Mouse (Mus musculus): ENCODE data around the gene Klhdc4. TPM values are rescaled to one million over a fixed set of nuclear protein-coding genes. Genes with fewer than 3 reads are reported as not detected.

Klhdc4 gene
- 31.9 and 34.4 TPM in 2 replicates for polyA plus RNA-seq (2015; fragmentation: Nextera tagmentation; extraction: Ambion mirVana)

GRCm38 (mm10) chr8:121829048-121829776 is at the start of gene Klhdc4:
Gene Klhdc4, minus strand, starts transcription at chr8:121829569.
- Histone ChIP-seq H3K27ac (replicated peaks) (peak within 1 kb of the TSS; percentile 44; the same call in 1 of the 2 replicates), H3K9me3 (replicated peaks) (no peaks in the 10 kb centered on the region), H3K4me1 (peaks cover 20% of the 10 kb centered on the region), H3K27me3 (no peaks in the 10 kb centered on the region), H3K9ac (peak within 1 kb of the TSS; percentile 81), H3K4me3 (replicated peaks) (peak within 1 kb of the TSS; percentile 85), H3K4me2 (replicated peaks) (peak within 1 kb of the TSS; percentile 92), H3K36me3 (no peaks in the 10 kb centered on the region)
- peak; percentile 95 for ATAC-seq (ENCODE audit: insufficient number of reproducible peaks, low FRiP score, low TSS enrichment, low read depth)
- under 1% methylated on average over 68 of the region's 68 CpGs for WGBS

- no peak for ATAC-seq (ENCODE audit: insufficient number of reproducible peaks, low FRiP score, low TSS enrichment, low read depth)
Observed at GRCm38 (mm10) chr8:121877828-121878480, 48.6 kb upstream of the Klhdc4 start.

GRCm38 (mm10) chr8:121877212-121877611 is 47.8 kb upstream of the Klhdc4 start:
- Histone ChIP-seq H3K9ac (no peak overlapping the region), H3K4me3 (replicated peaks) (no peak overlapping the region), H3K27me3 (no peaks in the 10 kb centered on the region), H3K4me1 (peaks cover 33% of the 10 kb centered on the region), H3K9me3 (replicated peaks) (no peaks in the 10 kb centered on the region), H3K4me2 (replicated peaks) (no peak overlapping the region), H3K36me3 (0 out of 2 replicates have a peak, but pooled peaks cover 6% of the 10 kb centered on the region), H3K27ac (replicated peaks) (no peak overlapping the region)
- ATAC-seq (ENCODE audit: insufficient number of reproducible peaks, low FRiP score, low TSS enrichment, low read depth), result no peak
- 55% methylated on average over 5 of the region's 5 CpGs for WGBS

More at GRCm38 (mm10) chr8:121877828-121878480, 48.6 kb upstream of the Klhdc4 start:
- WGBS, result 85% methylated on average over 7 of the region's 7 CpGs
- no peaks in the 10 kb centered on the region for H3K27me3 ChIP-seq
- no peaks in the 10 kb centered on the region for H3K9me3 ChIP-seq (replicated peaks)
- no peak overlapping the region for H3K9ac ChIP-seq
- peaks cover 6% of the 10 kb centered on the region; the same call in 1 of the 2 replicates for H3K36me3 ChIP-seq
- no peak overlapping the region for H3K4me3 ChIP-seq (replicated peaks)
- peaks cover 26% of the 10 kb centered on the region for H3K4me1 ChIP-seq
- no peak overlapping the region for H3K27ac ChIP-seq (replicated peaks)
- H3K4me2 ChIP-seq (replicated peaks), result no peak overlapping the region

GRCm38 (mm10) chr8:121875517-121875916 is 46.1 kb upstream of the Klhdc4 start:
- H3K9ac ChIP-seq, result no peak overlapping the region
- no peaks in the 10 kb centered on the region for H3K36me3 ChIP-seq
- peak overlapping the region; percentile 63; the same call in 1 of the 2 replicates for H3K27ac ChIP-seq (replicated peaks)
- H3K4me3 ChIP-seq (replicated peaks), result no peak overlapping the region
- H3K4me1 ChIP-seq, result peaks cover 37% of the 10 kb centered on the region
- H3K27me3 ChIP-seq, result no peaks in the 10 kb centered on the region
- no peaks in the 10 kb centered on the region for H3K9me3 ChIP-seq (replicated peaks)
- WGBS, result 78% methylated on average over 9 of the region's 9 CpGs
- H3K4me2 ChIP-seq (replicated peaks), result no peak overlapping the region
- no peak for ATAC-seq (ENCODE audit: insufficient number of reproducible peaks, low FRiP score, low TSS enrichment, low read depth)

GRCm38 (mm10) chr8:121875045-121875444 is 45.7 kb upstream of the Klhdc4 start:
- Histone ChIP-seq H3K4me1 (peaks cover 36% of the 10 kb centered on the region), H3K36me3 (no peaks in the 10 kb centered on the region), H3K27ac (replicated peaks) (peak overlapping the region; percentile 63), H3K9ac (no peak overlapping the region), H3K9me3 (replicated peaks) (no peaks in the 10 kb centered on the region), H3K27me3 (no peaks in the 10 kb centered on the region), H3K4me2 (replicated peaks) (no peak overlapping the region), H3K4me3 (replicated peaks) (no peak overlapping the region)
- WGBS, result 40% methylated on average over 3 of the region's 3 CpGs
- no peak for ATAC-seq (ENCODE audit: insufficient number of reproducible peaks, low FRiP score, low TSS enrichment, low read depth)

GRCm38 (mm10) chr8:121874031-121874430 is 44.7 kb upstream of the Klhdc4 start:
- peak; percentile 25; the same call in 1 of the 2 replicates for ATAC-seq (ENCODE audit: insufficient number of reproducible peaks, low FRiP score, low TSS enrichment, low read depth)
- no peak overlapping the region for H3K9ac ChIP-seq
- H3K9me3 ChIP-seq (replicated peaks), result no peaks in the 10 kb centered on the region
- no peaks in the 10 kb centered on the region for H3K36me3 ChIP-seq
- peak overlapping the region; percentile 63; the same call in 1 of the 2 replicates for H3K27ac ChIP-seq (replicated peaks)
- no peak overlapping the region for H3K4me2 ChIP-seq (replicated peaks)
- peaks cover 36% of the 10 kb centered on the region for H3K4me1 ChIP-seq
- 42% methylated on average over 9 of the region's 9 CpGs for WGBS
- H3K4me3 ChIP-seq (replicated peaks), result no peak overlapping the region
- no peaks in the 10 kb centered on the region for H3K27me3 ChIP-seq

GRCm38 (mm10) chr8:121871833-121872440 is 42.6 kb upstream of the Klhdc4 start:
- peak; percentile 35; the same call in 1 of the 2 replicates for ATAC-seq (ENCODE audit: insufficient number of reproducible peaks, low FRiP score, low TSS enrichment, low read depth)
- Histone ChIP-seq H3K4me3 (replicated peaks) (no peak overlapping the region), H3K4me1 (peaks cover 36% of the 10 kb centered on the region), H3K9me3 (replicated peaks) (no peaks in the 10 kb centered on the region), H3K9ac (no peak overlapping the region), H3K27me3 (no peaks in the 10 kb centered on the region), H3K4me2 (replicated peaks) (peak overlapping the region; percentile 17; the same call in 1 of the 2 replicates), H3K36me3 (no peaks in the 10 kb centered on the region), H3K27ac (replicated peaks) (peak overlapping the region; percentile 71)
- 14% methylated on average over 10 of the region's 10 CpGs for WGBS

- H3K4me2 ChIP-seq (replicated peaks), result no peak overlapping the region
- WGBS, result 87% methylated on average over 2 of the region's 2 CpGs
- no peak overlapping the region for H3K9ac ChIP-seq
- ATAC-seq (ENCODE audit: insufficient number of reproducible peaks, low FRiP score, low TSS enrichment, low read depth), result no peak
- H3K4me3 ChIP-seq (replicated peaks), result no peak overlapping the region
- no peaks in the 10 kb centered on the region for H3K36me3 ChIP-seq
- no peak overlapping the region for H3K27ac ChIP-seq (replicated peaks)
- no peaks in the 10 kb centered on the region for H3K9me3 ChIP-seq (replicated peaks)
- no peaks in the 10 kb centered on the region for H3K27me3 ChIP-seq
- H3K4me1 ChIP-seq, result peaks cover 30% of the 10 kb centered on the region
Observed at GRCm38 (mm10) chr8:121870190-121870589, 40.8 kb upstream of the Klhdc4 start.

GRCm38 (mm10) chr8:121868896-121869295 is 39.5 kb upstream of the Klhdc4 start:
- Histone ChIP-seq H3K9me3 (replicated peaks) (no peaks in the 10 kb centered on the region), H3K9ac (no peak overlapping the region), H3K27me3 (no peaks in the 10 kb centered on the region), H3K4me3 (replicated peaks) (no peak overlapping the region), H3K36me3 (no peaks in the 10 kb centered on the region), H3K4me2 (replicated peaks) (no peak overlapping the region), H3K4me1 (peaks cover 17% of the 10 kb centered on the region), H3K27ac (replicated peaks) (no peak overlapping the region)
- no peak for ATAC-seq (ENCODE audit: insufficient number of reproducible peaks, low FRiP score, low TSS enrichment, low read depth)
- 83% methylated on average over 7 of the region's 7 CpGs for WGBS

- WGBS, result 84% methylated on average over 5 of the region's 5 CpGs
- ATAC-seq (ENCODE audit: insufficient number of reproducible peaks, low FRiP score, low TSS enrichment, low read depth), result no peak
- H3K4me2 ChIP-seq (replicated peaks), result no peak overlapping the region
- no peaks in the 10 kb centered on the region for H3K36me3 ChIP-seq
- H3K27ac ChIP-seq (replicated peaks), result no peak overlapping the region
- H3K4me3 ChIP-seq (replicated peaks), result no peak overlapping the region
- H3K4me1 ChIP-seq, result peaks cover 15% of the 10 kb centered on the region
- no peaks in the 10 kb centered on the region for H3K27me3 ChIP-seq
- H3K9ac ChIP-seq, result no peak overlapping the region
- H3K9me3 ChIP-seq (replicated peaks), result no peaks in the 10 kb centered on the region
Observed at GRCm38 (mm10) chr8:121868196-121868595, 38.8 kb upstream of the Klhdc4 start.

GRCm38 (mm10) chr8:121865356-121865755 is 36.0 kb upstream of the Klhdc4 start:
- Histone ChIP-seq H3K36me3 (no peaks in the 10 kb centered on the region), H3K27me3 (no peaks in the 10 kb centered on the region), H3K4me3 (replicated peaks) (no peak overlapping the region), H3K9ac (no peak overlapping the region), H3K4me2 (replicated peaks) (no peak overlapping the region), H3K9me3 (replicated peaks) (no peaks in the 10 kb centered on the region), H3K27ac (replicated peaks) (no peak overlapping the region), H3K4me1 (peaks cover 7% of the 10 kb centered on the region; the same call in 1 of the 2 replicates)
- no peak for ATAC-seq (ENCODE audit: insufficient number of reproducible peaks, low FRiP score, low TSS enrichment, low read depth)
- WGBS, result 45% methylated on average over 8 of the region's 8 CpGs
